Mouse (Mus musculus) kidney, adult 2 months (tissue): ENCODE results near the gene U90926. TPM values are rescaled to one million over a fixed set of nuclear protein-coding genes. Genes with fewer than 3 reads are reported as not detected.

Experiments used
- DNase-seq: peaks from one replicate; pipeline ENCODE4 v3.0.0; 2021
- H3K27ac ChIP-seq: fragments of 200-500 bp; 2 replicates; pipeline ENCODE4 v1.5.1; 2012; ENCODE audit warnings: low read depth, low read length, control low read depth, inconsistent platforms; ENCODE audit not compliant: insufficient read depth
- H3K27me3 ChIP-seq: fragments of 200-500 bp; replicated peaks from 2 replicates; pipeline ENCODE4 v1.6.1; 2012; ENCODE audit warnings: mild to moderate bottlenecking, moderate library complexity, low read length, inconsistent platforms; ENCODE audit not compliant: control insufficient read depth, insufficient read depth
- H3K36me3 ChIP-seq: fragments of 200-500 bp; 2 replicates; pipeline ENCODE4 v1.6.1; 2012; ENCODE audit warnings: mild to moderate bottlenecking, moderate library complexity, low read length, inconsistent platforms; ENCODE audit not compliant: control insufficient read depth, insufficient read depth
- H3K4me1 ChIP-seq: fragments of 200-500 bp; 2 replicates; pipeline ENCODE4 v1.6.1; 2011; ENCODE audit warnings: low read length; ENCODE audit not compliant: control insufficient read depth, insufficient read depth
- H3K4me3 ChIP-seq: fragments of 200-500 bp; 2 replicates; pipeline ENCODE4 v1.5.1; 2011; ENCODE audit warnings: mild to moderate bottlenecking, low read depth, low read length, control low read depth; ENCODE audit not compliant: insufficient read depth
- CTCF ChIP-seq: fragments of 200-500 bp; conservative IDR thresholded peaks from 2 replicates; pipeline ENCODE4 v1.5.1; 2011; ENCODE audit warnings: low read depth, mild to moderate bottlenecking, control low read depth, low read length, moderate library complexity, mixed read lengths; ENCODE audit not compliant: insufficient read depth, insufficient read length
- POLR2A ChIP-seq: fragments of 200-500 bp; IDR thresholded peaks from one replicate; pipeline ENCODE4 v1.6.1; 2011; ENCODE audit warnings: low read depth, low read length, control low read depth
- WGBS: fragments of 180-500 bp; shearing (Covaris S2); methylation state at CpG from one replicate; pipeline ENCODE4 v1.1.7; 2018; 5-methylcytosine and 5-hydroxymethylcytosine counted together
- polyA plus RNA-seq: library from polyadenylated mRNA; depleted of rRNA; stranded (reverse); fragments of >200 nt; gene quantifications from 2 replicates; pipeline ENCODE4 v1.2.3, GENCODE M21; 2012

Gene U90926
- polyA plus RNA-seq, 1 experiment = not detected

DNA sequence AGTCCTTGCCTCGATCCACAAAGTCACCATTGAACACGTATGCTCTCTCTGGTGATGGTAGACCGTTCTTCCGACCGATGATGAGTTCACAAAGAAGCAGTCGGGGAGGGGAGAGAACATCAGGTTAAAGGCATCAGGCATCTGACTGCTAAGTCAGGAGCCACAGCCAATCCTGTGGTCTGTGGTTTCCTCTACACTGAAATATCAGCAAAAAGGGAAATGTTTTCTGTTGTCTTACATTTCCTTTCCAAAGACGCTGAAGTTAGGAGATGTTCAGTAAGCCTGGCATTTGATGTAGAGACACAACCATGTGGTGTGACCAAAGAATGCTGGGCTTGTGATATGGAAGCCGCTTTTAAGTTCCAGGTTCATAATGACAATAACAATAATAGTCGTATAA lies 30.3 kb upstream of the U90926 start:
- no peak overlapping the region for H3K27ac ChIP-seq
- H3K27me3 ChIP-seq = no peaks in the 10 kb centered on the region
- no peaks in the 10 kb centered on the region for H3K36me3 ChIP-seq
- 86% methylated on average over 9 of the region's 9 CpGs for WGBS
- no peak for DNase-seq
- TF ChIP-seq CTCF = no peak
- no peak for TF ChIP-seq POLR2A
- H3K4me1 ChIP-seq = no peaks in the 10 kb centered on the region
- H3K4me3 ChIP-seq = no peak overlapping the region

DNA sequence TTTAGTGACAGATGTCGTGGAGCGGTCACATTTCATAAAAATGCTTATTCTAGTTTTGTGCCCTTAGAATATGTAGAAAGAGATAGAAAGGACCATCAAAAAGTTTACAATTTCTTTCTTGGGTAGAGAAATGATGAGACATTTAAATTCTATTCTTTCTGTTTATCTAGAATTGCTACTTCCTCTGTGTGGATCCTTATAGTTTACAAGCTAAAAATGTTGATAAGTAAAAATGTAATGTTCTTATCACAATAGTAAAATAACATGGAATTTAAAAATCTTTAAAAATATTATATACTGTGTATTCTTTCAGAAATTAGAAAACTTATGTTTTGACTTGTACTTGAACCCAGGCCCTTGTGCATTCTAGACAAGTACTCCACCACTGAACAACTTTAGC lies 29.7 kb upstream of the U90926 start:
- 100% methylated on average over 2 of the region's 2 CpGs for WGBS
- DNase-seq = no peak
- H3K36me3 ChIP-seq = no peaks in the 10 kb centered on the region
- H3K27ac ChIP-seq = no peak overlapping the region
- H3K27me3 ChIP-seq = no peaks in the 10 kb centered on the region
- TF ChIP-seq POLR2A (no peak), CTCF (no peak)
- H3K4me1 ChIP-seq = no peaks in the 10 kb centered on the region
- no peak overlapping the region for H3K4me3 ChIP-seq

DNA sequence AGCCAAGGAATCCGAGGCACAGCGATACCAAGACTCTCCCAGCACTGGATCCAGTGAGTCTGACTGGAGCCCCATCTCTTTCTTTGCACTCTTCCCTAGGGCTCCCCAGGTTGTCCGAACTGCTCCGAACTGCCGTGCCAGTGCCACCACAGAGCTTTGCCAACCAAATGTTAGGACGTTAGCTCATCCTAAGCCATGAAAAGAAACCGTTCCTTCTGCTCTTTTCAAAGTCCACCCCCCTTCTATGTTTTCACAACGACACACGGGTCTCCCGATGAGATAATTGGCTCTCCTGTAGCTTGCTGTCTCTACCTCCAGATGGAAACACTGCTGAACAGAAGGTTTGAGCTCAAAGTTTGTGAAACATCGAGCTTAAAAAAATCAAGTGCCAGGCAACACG lies 25.6 kb upstream of the U90926 start:
- DNase-seq = no peak
- TF ChIP-seq POLR2A (no peak), CTCF (no peak)
- Histone ChIP-seq H3K27me3 (no peaks in the 10 kb centered on the region), H3K27ac (no peak overlapping the region), H3K4me3 (no peak overlapping the region), H3K4me1 (no peaks in the 10 kb centered on the region), H3K36me3 (no peaks in the 10 kb centered on the region)
- WGBS = 93% methylated on average over 12 of the region's 12 CpGs

DNA sequence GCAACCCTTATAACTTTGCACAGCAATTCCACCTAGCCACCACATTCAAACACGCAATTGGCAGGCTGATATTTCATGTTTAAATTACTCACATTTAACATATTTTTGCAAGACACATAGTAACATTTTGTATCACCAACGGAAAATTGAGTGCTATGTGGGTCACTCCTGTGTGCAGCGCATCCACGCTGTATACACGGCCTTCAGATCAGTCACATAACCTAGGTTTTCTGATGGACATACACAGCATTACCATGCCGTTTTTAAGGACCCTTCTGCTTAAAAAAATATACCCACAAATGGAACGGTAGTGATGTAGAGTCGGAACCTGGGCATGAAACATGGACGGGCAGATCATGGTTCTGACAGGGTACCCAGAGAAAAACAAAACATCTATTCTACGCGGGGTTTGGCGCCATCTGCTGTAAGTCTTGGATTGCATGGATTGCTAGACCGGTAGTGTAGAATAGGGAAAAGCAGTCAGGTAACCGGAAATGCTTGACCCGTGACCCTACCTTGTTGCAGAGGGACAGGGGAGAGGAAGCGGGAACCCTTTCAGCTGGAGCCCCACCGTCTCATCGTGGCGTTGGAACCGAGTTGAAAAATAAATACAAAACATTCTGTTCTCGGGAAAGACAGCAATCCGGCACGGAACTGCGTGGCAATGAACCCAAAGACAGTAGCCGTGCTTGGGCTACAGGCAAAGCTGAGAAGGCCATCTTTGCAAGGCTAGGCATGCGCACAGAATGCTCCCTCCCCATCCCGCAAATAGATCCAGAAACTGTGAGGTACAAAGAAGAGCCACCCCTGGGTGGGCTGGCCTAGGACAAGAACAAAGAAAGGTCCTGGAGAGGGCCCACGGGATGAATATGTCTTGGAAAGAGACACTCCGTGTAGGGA lies 24.4 kb upstream of the U90926 start:
- Histone ChIP-seq H3K27ac (no peak overlapping the region), H3K27me3 (no peaks in the 10 kb centered on the region), H3K36me3 (no peaks in the 10 kb centered on the region), H3K4me1 (no peaks in the 10 kb centered on the region), H3K4me3 (no peak overlapping the region)
- peak; percentile 83 for DNase-seq
- TF ChIP-seq POLR2A = no peak
- TF ChIP-seq CTCF = peak; percentile 86
- WGBS = 40% methylated on average over 29 of the region's 29 CpGs

DNA sequence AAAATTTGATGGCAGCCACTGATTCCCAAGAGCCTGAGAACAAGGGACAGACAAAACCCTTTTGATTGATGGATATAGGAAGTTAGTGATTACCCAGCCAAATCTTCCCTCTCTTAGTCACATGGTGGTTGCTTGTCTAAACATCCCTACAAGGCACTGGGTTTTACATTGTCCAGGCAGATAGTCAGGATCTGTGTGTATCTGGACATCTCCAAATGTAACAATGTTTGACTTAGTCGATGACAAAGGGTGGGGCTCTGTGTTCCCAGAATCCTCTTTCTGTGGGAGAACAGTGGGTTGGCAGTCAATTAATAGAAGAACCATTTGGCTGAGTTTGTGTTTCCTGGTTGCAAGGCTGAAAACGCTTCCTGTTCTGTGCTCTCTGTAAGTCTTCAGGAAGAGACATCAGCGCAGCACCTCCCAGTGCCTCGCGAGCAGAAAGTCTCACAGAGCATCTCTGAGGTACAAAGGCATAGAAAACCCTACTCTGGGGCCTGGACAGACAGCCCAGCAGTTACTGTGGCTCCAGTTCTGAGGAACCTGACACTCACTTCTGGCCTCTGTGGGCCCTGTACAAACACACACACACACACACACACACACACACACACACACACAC lies 19.8 kb upstream of the U90926 start:
- WGBS = 38% methylated on average over 5 of the region's 5 CpGs
- peak; percentile 27 for DNase-seq
- Histone ChIP-seq H3K27me3 (no peaks in the 10 kb centered on the region), H3K4me3 (no peak overlapping the region), H3K4me1 (no peaks in the 10 kb centered on the region), H3K27ac (no peak overlapping the region), H3K36me3 (no peaks in the 10 kb centered on the region)
- no peak for TF ChIP-seq POLR2A
- TF ChIP-seq CTCF = no peak

DNA sequence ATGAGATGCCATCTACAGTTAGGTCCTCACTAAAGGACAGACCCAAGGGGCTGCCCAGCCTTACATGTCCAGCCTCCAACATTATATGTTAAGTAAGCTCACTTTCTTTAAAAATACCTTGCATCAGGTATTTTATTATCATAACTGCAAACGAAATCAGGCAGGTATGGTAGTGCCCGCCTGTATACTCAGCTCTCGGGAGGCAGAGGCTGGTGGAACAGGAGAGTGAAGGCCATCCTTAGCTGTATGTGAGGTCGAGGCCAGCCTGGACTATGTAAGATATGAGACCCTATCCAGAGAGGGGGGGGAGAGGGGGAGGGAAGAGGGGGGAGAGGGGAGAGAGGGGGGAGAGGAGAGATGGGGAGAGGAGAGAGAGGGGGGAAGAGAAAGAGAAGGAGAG lies 18.2 kb upstream of the U90926 start:
- no peaks in the 10 kb centered on the region for H3K36me3 ChIP-seq
- 88% methylated on average over 4 of the region's 4 CpGs for WGBS
- no peak for TF ChIP-seq POLR2A
- no peak overlapping the region for H3K4me3 ChIP-seq
- DNase-seq = no peak
- no peaks in the 10 kb centered on the region for H3K27me3 ChIP-seq
- H3K27ac ChIP-seq = no peak overlapping the region
- H3K4me1 ChIP-seq = no peaks in the 10 kb centered on the region

DNA sequence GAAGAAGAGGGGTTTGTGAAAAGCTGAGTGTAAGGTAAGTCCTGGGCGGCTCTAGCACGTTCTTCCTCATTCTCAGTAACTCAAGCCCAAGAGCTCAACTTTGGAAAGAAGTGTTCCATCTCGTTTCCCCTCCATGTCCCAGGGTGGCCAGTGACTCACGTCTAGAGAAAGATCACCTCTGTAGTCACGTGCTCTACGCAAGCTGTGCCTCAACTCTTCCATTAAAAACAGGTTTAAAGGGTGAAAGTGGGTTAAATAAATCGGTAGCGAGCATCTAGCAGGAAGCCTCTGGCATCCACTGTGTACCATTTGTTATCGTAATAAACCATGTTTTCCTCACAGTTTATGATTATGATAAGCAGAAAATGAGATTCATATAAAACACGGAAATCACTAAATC lies 16.6 kb upstream of the U90926 start:
- 87% methylated on average over 10 of the region's 10 CpGs for WGBS
- H3K4me1 ChIP-seq = no peaks in the 10 kb centered on the region
- no peak for TF ChIP-seq POLR2A
- no peak for TF ChIP-seq CTCF
- no peak overlapping the region for H3K27ac ChIP-seq
- H3K4me3 ChIP-seq = no peak overlapping the region
- no peak for DNase-seq
- no peaks in the 10 kb centered on the region for H3K36me3 ChIP-seq
- H3K27me3 ChIP-seq = no peaks in the 10 kb centered on the region
